ENCODE assay signal across 19 mouse cellular contexts in the genomic region with DNA sequence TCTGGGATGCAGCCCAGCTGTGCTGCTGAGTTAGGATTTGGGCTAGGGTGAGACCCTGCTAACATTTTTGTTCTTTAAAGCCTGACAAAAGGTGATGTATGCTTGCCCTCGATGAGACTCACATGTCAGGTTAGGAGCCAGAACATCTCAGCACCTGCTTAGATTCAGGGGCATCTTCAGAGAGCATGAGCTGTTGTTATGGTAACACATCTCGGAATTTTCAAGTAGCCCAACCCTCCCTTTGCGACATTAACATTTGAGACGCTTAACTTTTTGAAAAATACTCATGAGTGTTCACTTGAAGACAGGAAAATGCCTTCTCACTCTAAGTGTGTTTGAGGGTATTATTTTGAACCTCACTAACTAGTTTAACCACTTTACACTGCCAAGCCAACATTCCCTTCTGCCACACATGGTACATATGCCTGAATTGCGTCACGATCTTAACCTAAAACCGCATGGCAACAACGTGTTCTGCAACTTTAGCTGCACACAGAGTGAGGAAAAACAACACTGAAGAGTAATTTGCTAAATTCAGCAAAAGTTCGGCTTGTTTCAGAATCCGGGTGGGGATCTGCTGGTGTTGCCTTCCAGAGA.
DNase-seq lines count a peak whose midpoint lies in the region; ATAC-seq and TF ChIP-seq lines count a peak whose summit lies in the region.
"Had no signal": no experiment of that assay in that cellular context is flagged by ENCODE, and none has a peak within 500 bp of the region (broad histone marks: within the 10 kb centered on the region; RNA-seq: fewer than 3 reads in every experiment).

No protein-coding gene starts in this region.

- H3K9me3 ChIP-seq in embryonic facial prominence, embryonic 13.5 days, result no peaks in the 10 kb centered on the region
- no peaks in the 10 kb centered on the region for H3K9me3 ChIP-seq in embryonic facial prominence, embryonic 10.5 days
- no peaks in the 10 kb centered on the region for H3K9me3 ChIP-seq in E14TG2a.4 (ENCODE audit: low read length)
- H3K9me3 ChIP-seq: hindbrain, embryonic 13.5 days; limb, embryonic 13.5 days had no signal

- TF ChIP-seq CTCF in E14TG2a.4 (conservative IDR thresholded peaks at IDR 0.05; ENCODE audit: low read length), result no peak
- no peak for TF ChIP-seq CTCF in lung, adult 2 months (IDR thresholded peaks at IDR 0.05; ENCODE audit: insufficient read depth, low read length)

- no peak for TF ChIP-seq POLR2A in lung, adult 2 months (IDR thresholded peaks at IDR 0.05; ENCODE audit: borderline replicate concordance, extremely low read depth, low read depth, low read length)

- no peaks in the 10 kb centered on the region for H3K36me3 ChIP-seq in embryonic facial prominence, embryonic 13.5 days
- H3K36me3 ChIP-seq in embryonic facial prominence, embryonic 10.5 days (replicated peaks), result no peaks in the 10 kb centered on the region
- 0 out of 2 replicates have a peak, but pooled peaks cover 20% of the 10 kb centered on the region for H3K36me3 ChIP-seq in E14TG2a.4 (ENCODE audit: insufficient read depth, low read length)
- H3K36me3 ChIP-seq: hindbrain, embryonic 13.5 days; limb, embryonic 13.5 days had no signal

- H3K9ac ChIP-seq in embryonic facial prominence, embryonic 13.5 days, result no peak overlapping the region
- H3K9ac ChIP-seq: hindbrain, embryonic 13.5 days; limb, embryonic 13.5 days; liver, embryonic 14.5 days had no signal

- H3K27me3 ChIP-seq in embryonic facial prominence, embryonic 13.5 days, result no peaks in the 10 kb centered on the region
- no peaks in the 10 kb centered on the region for H3K27me3 ChIP-seq in embryonic facial prominence, embryonic 10.5 days (replicated peaks; ENCODE audit: low read depth, poor library complexity, severe bottlenecking)
- H3K27me3 ChIP-seq in E14TG2a.4 (ENCODE audit: insufficient read depth, low read length), result no peaks in the 10 kb centered on the region
- H3K27me3 ChIP-seq: limb, embryonic 13.5 days had no signal

- H3K4me3 ChIP-seq in embryonic facial prominence, embryonic 13.5 days, result no peak overlapping the region
- no peak overlapping the region for H3K4me3 ChIP-seq in embryonic facial prominence, embryonic 10.5 days
- H3K4me3 ChIP-seq in E14TG2a.4 (replicated peaks; ENCODE audit: low read length), result peak overlapping the region; percentile 23; the same call in 1 of the 2 replicates
- H3K4me3 ChIP-seq in lung, adult 2 months (replicated peaks; ENCODE audit: extremely low read depth, low read depth, low read length), result no peak overlapping the region
- H3K4me3 ChIP-seq: hindbrain, embryonic 13.5 days; limb, embryonic 13.5 days had no signal

- DNase-seq in embryonic facial prominence, embryonic 10.5 days (ENCODE audit: low spot score), result no peak
- DNase-seq in lung, adult 2 months, result peak; percentile 45
- DNase-seq in lung, postnatal 25 days (ENCODE audit: low spot score), result peak; percentile 85
- DNase-seq in cerebellum, adult 8-10 months, result no peak
- DNase-seq in thymus, postnatal 10 days (ENCODE audit: low spot score in 2 of 2), result no peak
- DNase-seq in heart, adult 18-20 months, result no peak
- DNase-seq: adrenal gland, postnatal 25 days; cerebellum, adult 9-10 months; gastrocnemius, postnatal 14 days; heart, postnatal 36 days; kidney, adult 2 months had no signal

- H3K27ac ChIP-seq in embryonic facial prominence, embryonic 13.5 days, result peak overlapping the region; percentile 70; the same call in 1 of the 2 replicates
- H3K27ac ChIP-seq in embryonic facial prominence, embryonic 10.5 days (replicated peaks), result no peak overlapping the region
- H3K27ac ChIP-seq: hindbrain, embryonic 13.5 days; kidney, postnatal 0 days; limb, embryonic 13.5 days; liver, embryonic 14.5 days had no signal

- H3K4me1 ChIP-seq in embryonic facial prominence, embryonic 13.5 days, result peaks cover 74% of the 10 kb centered on the region
- peaks cover 81% of the 10 kb centered on the region for H3K4me1 ChIP-seq in embryonic facial prominence, embryonic 10.5 days
- peaks cover 93% of the 10 kb centered on the region for H3K4me1 ChIP-seq in E14TG2a.4 (replicated peaks; ENCODE audit: low read depth, low read length)
- H3K4me1 ChIP-seq in lung, adult 2 months (ENCODE audit: control insufficient read depth, insufficient read depth, low read length), result peaks cover 31% of the 10 kb centered on the region

- no peak for ATAC-seq in embryonic facial prominence, embryonic 13.5 days (ENCODE audit: insufficient number of reproducible peaks, insufficient read depth, low FRiP score, low TSS enrichment, low read depth)
- ATAC-seq: forebrain, embryonic 14.5 days had no signal

- H3K4me2 ChIP-seq in embryonic facial prominence, embryonic 13.5 days, result no peak overlapping the region
- H3K4me2 ChIP-seq: hindbrain, embryonic 13.5 days; limb, embryonic 13.5 days; midbrain, embryonic 11.5 days had no signal

- WGBS in embryonic facial prominence, embryonic 13.5 days, result 59% methylated on average over 10 of the region's 10 CpGs
- WGBS in embryonic facial prominence, embryonic 10.5 days, result 91% methylated on average over 10 of the region's 10 CpGs
- WGBS in lung, adult 2 months, result 65% methylated on average over 10 of the region's 10 CpGs

Comparison
In these comparisons a context has a peak if more than half of its experiments do, and no peak if none do; other contexts are left out.
1. DNase-seq: peak in lung, adult 2 months (single experiment) and lung, postnatal 25 days (single experiment); none in embryonic facial prominence, embryonic 10.5 days (single experiment), cerebellum, adult 8-10 months (single experiment), thymus, postnatal 10 days (0 of 2) and heart, adult 18-20 months (0 of 2).